Mouse (Mus musculus) left cerebral cortex, postnatal 14 days (tissue): ENCODE measurements around the gene Zfp600. TPM values are rescaled to one million over a fixed set of nuclear protein-coding genes. Genes with fewer than 3 reads are reported as not detected.
A peak's percentile ranks its signal among the peaks of the same experiment; 100 is the strongest.
"Not testable (repeated sequence)": the region's sequence is repeated elsewhere in the genome, so short reads cannot be mapped to it uniquely, and the experiment has no call there.

Experiments used
- DNase-seq, 2 experiments: peaks; one replicate each; pipeline ENCODE4 v3.0.0; 2021 to 2022; ENCODE audit warnings: low spot score in 2 of 2, mixed read lengths in 1 of 2
- intact Hi-C: fragments of 180-260 bp; cut with DNase I; formaldehyde crosslinking; loops from one replicate; pipeline ENCODE4 v1.15.1; 2025
- long read RNA-seq, 2 experiments: library from polyadenylated mRNA; stranded (forward); transcript quantifications; one replicate each; pipeline ENCODE4 v2.0.0; 2021
- total RNA-seq, 2 experiments: library from RNA; stranded (reverse); gene quantifications; 2 replicates each; pipeline ENCODE4 v1.2.3; 2021

The Zfp600 gene
- total RNA-seq = not detected
- long read RNA-seq, experiment 1 = 0 reads
- long read RNA-seq, experiment 2 = 0 reads

DNA sequence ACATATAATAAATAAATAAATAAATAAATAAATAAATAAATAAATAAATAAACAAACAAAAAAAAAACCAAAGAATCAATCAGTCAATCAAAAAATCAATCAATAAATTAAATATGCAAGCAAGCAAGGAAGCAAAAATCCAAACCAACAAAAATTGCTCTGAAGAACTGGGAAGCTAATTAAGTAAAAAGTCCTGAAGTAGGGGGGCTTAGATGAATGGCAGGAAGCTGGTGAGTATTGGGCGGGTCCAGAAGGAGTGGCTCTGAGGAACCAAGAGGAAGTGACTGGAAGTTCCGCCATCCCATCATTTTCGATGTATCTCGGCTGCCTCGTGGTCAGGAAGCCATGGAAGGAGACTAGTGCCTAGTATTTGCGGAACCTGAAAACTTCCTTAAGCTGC lies at the start of gene Zfp600:
Gene Zfp600 (plus strand): TSS at position 301 of the 400 bp plus-strand sequence.
- intact Hi-C loops, DNase-seq: not testable (repeated sequence)

- intact Hi-C loops, DNase-seq: not testable (repeated sequence)
Observed at GRCm38 (mm10) chr4:146162893-146163292, 6.3 kb downstream of the Zfp600 start.

- DNase-seq, intact Hi-C loops: not testable (repeated sequence)
Observed at GRCm38 (mm10) chr4:146167202-146167832, 10.7 kb downstream of the Zfp600 start.

DNA sequence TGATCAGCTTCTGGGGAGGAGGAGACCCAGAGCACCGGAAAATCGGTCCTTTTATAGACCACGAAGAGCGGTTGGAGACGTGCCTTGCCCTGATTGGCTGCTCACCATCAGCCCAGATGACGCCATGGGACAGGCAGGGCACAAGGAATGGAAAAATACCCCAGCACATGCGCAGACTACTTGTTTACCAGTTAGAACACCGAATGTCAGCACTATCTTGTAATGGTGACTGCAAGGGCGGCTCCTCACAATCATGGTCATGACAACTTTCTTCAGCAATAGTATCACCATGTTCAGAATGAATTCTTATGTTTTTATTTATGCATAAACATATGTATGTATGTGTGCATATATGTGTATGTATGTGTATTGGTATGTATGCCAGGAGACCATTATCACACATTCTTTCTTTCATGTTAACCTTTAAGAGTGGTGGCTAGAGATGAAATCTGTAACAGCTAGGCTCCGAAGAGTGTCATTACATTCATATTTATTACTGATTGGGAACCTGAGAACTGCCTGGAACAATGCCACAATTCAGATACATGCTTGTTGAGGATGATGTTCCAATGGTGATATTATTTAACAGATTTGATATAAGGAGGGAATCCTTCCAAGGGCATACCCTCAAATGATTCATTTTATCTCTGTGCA lies 11.4 kb downstream of the Zfp600 start:
- intact Hi-C loops, DNase-seq: not testable (repeated sequence)

DNA sequence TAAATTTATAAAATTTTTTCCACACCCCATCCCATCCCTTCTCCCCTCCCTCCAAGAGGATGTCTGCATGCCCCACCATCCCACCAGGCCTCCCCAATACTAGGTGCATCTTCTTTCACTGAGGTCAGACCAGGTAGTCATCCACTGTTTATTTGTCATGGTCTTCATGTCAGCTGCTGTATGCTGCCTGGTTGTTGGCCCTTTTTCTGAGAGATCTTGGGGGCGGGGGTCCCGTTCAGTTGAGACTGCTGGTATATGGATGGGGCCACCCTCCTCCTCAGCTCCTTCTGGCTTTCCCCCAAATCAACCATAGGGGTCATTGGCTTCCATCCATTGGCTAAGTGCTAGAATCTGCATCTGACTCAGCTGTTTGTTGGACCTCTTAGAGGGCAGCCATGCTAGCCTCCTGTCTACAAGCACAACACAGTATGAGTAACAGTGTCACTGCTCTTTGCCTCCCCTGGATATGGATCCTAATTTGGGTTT lies 12.1 kb downstream of the Zfp600 start:
- DNase-seq, intact Hi-C loops: not testable (repeated sequence)

DNA sequence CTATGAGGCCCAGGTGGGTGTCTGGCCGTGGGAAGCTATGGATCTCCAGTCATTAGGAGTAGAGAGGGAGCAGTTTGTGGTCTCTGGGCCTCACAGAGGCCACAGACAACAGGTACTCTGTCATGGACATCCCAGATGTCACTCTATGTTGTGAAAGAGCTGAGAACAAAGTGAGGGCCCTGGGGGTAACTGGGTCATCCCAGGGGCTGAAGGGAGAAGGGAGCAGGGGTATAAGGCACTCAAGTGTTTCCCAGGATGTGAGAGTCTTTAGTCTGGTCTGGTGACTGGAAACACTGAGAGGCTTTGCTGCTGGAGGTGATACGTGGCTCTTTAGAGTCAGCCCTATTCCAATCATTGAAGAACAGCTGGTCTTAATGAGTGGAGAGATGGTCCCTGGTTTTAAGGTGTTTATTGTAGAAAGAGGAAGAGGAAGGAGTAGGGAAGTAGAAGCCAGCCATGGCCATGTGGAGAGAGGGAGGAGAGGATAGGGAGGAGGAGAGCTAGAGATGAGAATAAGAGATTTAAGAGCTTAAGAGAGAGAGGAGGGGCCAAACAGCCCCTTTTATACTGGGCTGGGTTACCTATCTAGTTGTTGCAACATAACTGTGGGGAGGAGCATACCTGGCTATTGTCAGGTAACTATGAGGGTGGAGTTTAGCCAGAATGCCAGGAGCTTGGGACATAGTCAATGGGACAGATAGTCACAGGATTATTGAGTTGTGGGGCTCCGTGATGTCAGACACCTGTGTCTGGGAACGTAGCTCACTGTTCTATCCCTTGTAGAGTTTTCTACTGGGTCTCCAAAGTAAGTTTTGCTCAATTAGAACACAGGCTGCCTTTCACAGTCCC lies 17.0 kb downstream of the Zfp600 start:
- DNase-seq = peak; percentile 3 to 8
- intact Hi-C loops = not testable (repeated sequence)

- DNase-seq, intact Hi-C loops: not testable (repeated sequence)
Observed at GRCm38 (mm10) chr4:146204357-146204756, 47.7 kb downstream of the Zfp600 start.

DNA sequence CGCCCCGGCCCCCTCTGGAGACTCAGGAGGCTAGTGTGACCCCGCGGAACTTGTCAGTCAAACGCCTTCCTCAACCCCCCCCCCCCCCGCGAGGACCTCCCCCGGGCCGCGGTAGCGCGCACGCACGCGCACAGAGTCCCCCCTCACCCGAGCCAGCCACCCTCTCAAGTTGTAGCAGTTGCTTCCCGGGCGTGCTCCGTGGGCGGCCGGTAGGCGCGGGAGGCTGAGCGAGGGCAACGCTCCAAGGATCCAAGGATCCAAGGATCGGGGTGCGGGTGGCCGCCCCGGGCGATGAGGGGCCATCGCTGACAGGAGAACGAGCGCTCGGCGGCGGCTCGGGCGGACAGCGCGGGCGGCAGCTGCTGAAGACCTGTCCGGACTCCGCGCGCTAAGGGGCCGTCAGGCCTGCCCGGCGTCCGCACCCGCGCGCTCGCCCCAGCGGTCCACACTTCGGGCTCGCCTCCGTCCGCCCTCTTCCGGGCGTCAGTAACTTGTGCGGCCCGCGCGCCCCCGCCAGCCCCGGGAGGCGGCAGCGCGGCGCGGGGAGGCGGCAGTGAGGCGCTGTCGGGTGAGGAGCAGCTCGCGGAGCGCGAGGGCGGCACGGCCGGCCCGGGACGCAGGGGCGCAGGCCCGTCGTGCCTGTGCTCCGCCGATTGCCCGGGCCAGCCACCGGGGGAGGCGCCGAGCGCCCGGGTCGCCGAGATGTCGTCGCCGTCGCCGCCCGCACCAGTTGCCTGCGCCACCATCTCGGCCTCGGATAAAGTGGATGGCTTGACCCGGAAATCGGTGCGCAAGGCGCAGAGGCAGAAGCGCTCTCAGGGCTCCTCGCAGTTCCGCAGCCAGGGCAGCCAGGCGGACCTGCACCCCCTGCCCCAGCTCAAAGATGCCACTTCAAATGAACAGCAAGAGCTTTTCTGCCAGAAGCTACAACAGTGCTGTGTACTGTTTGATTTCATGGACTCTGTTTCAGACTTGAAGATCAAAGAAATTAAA lies 82.9 kb downstream of the Zfp600 start:
- intact Hi-C loops, DNase-seq: not testable (repeated sequence)

DNA sequence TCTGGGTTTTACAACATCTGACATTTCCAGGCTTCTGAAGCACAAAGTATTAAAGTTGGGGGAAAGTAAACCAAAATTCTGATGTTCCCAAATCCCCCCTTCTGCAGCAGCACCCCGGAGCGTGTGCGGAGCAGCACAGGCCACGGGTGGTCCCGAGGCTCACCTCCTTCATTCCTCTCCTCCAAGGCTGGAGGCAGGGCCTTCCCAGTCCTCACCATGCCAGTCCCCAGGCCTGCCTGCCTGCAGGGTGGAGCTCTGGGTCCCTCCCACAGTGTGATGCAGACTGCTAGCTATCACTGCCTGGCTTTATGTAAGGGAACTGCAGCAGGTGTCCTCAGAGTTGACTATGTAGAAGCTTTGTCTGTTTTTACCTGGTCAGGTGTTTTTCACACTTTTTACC lies 85.5 kb downstream of the Zfp600 start:
- intact Hi-C loops = not testable (repeated sequence)
- peak in 1 of 2 experiments; percentile 0 for DNase-seq

Other genes with a start within 250 kb of the Zfp600 start
- gene Zfp987, start 59.5 kb upstream of the Zfp600 start, total RNA-seq = under 1 TPM; 0.11 to 0.15 TPM